Mouse (Mus musculus): ENCODE measurements at regions not wholly inside any gene's neighbourhood (a gene's known extent, or its start where the extent isn't known, plus 50 kb on each side); places are given as distances from the start of the nearest gene placed in this dataset.

GRCm38 (mm10) chr12:16477572-16477971, 133.2 kb downstream of the Lpin1 start:
- no peak for DNase-seq (ENCODE audit: low spot score in 2 of 2)

- DNase-seq (ENCODE audit: low spot score in 2 of 2), result peak in 1 of 2 experiments; percentile 8
These were observed 136.2 kb downstream of the Lpin1 start for GRCm38 (mm10) chr12:16474361-16475080.

GRCm38 (mm10) chr12:16457419-16457818, 153.3 kb downstream of the Lpin1 start:
- DNase-seq (ENCODE audit: low spot score in 2 of 2), result no peak

- no peak for DNase-seq (ENCODE audit: low spot score in 2 of 2)
These were observed 159.9 kb downstream of the Lpin1 start for GRCm38 (mm10) chr12:16450771-16451435.

- DNase-seq (ENCODE audit: low spot score in 2 of 2), result no peak
These were observed 172.0 kb downstream of the Lpin1 start for GRCm38 (mm10) chr12:16438717-16439116.

- DNase-seq (ENCODE audit: low spot score in 2 of 2), result no peak
These were observed 173.8 kb downstream of the Lpin1 start for GRCm38 (mm10) chr12:16436961-16437360.

- DNase-seq (ENCODE audit: low spot score in 2 of 2), result no peak
These were observed 174.5 kb downstream of the Lpin1 start for GRCm38 (mm10) chr12:16436255-16436654.

- DNase-seq (ENCODE audit: low spot score in 2 of 2), result no peak
These were observed 176.0 kb downstream of the Lpin1 start for GRCm38 (mm10) chr12:16434739-16435138.

- DNase-seq (ENCODE audit: low spot score in 2 of 2), result peak in 1 of 2 experiments; percentile 12
These were observed 176.5 kb downstream of the Lpin1 start for GRCm38 (mm10) chr12:16434225-16434624.

GRCm38 (mm10) chr12:16425980-16426379, 184.8 kb downstream of the Lpin1 start:
- DNase-seq (ENCODE audit: low spot score in 2 of 2), result no peak

GRCm38 (mm10) chr12:16424526-16424925, 186.2 kb downstream of the Lpin1 start:
- DNase-seq (ENCODE audit: low spot score in 2 of 2), result no peak

GRCm38 (mm10) chr12:16395720-16396119, 215.0 kb downstream of the Lpin1 start:
- DNase-seq (ENCODE audit: low spot score in 2 of 2), result no peak

GRCm38 (mm10) chr12:16392851-16393250, 217.9 kb downstream of the Lpin1 start:
- DNase-seq (ENCODE audit: low spot score in 2 of 2), result no peak

GRCm38 (mm10) chr12:16391630-16392269, 219.0 kb downstream of the Lpin1 start:
- peak; percentile 64 to 88 for DNase-seq (ENCODE audit: low spot score in 2 of 2)

GRCm38 (mm10) chr12:16391163-16391562, 219.6 kb downstream of the Lpin1 start:
- DNase-seq (ENCODE audit: low spot score in 2 of 2), result no peak

- no peak for DNase-seq (ENCODE audit: low spot score in 2 of 2)
These were observed 223.7 kb downstream of the Lpin1 start for GRCm38 (mm10) chr12:16387035-16387434.

- DNase-seq (ENCODE audit: low spot score in 2 of 2), result no peak
These were observed 226.4 kb downstream of the Lpin1 start for GRCm38 (mm10) chr12:16384396-16384795.

GRCm38 (mm10) chr12:16383499-16383935, 227.2 kb downstream of the Lpin1 start:
- DNase-seq (ENCODE audit: low spot score in 2 of 2), result peak in 1 of 2 experiments; percentile 18

GRCm38 (mm10) chr12:16382417-16382988, 228.3 kb downstream of the Lpin1 start:
- DNase-seq (ENCODE audit: low spot score in 2 of 2), result no peak

- DNase-seq (ENCODE audit: low spot score in 2 of 2), result no peak
These were observed 229.7 kb downstream of the Lpin1 start for GRCm38 (mm10) chr12:16381026-16381425.

- no peak for DNase-seq (ENCODE audit: low spot score in 2 of 2)
These were observed 230.4 kb downstream of the Lpin1 start for GRCm38 (mm10) chr12:16380346-16380745.

GRCm38 (mm10) chr12:16379415-16379814, 231.4 kb downstream of the Lpin1 start:
- no peak for DNase-seq (ENCODE audit: low spot score in 2 of 2)

All from layer of hippocampus, adult 18-20 months (tissue).